Mouse (Mus musculus) left cerebral cortex, adult 9 months (tissue): ENCODE results near the gene Mat2b.
"Not testable (repeated sequence)": the region's sequence is repeated elsewhere in the genome, so short reads cannot be mapped to it uniquely, and the experiment has no call there.

ENCODE experiments used
- DNase-seq, 2 experiments: peaks; one replicate each; pipeline ENCODE4 v3.0.0; 2022; ENCODE audit warnings: low spot score in 2 of 2

Mat2b gene

DNA sequence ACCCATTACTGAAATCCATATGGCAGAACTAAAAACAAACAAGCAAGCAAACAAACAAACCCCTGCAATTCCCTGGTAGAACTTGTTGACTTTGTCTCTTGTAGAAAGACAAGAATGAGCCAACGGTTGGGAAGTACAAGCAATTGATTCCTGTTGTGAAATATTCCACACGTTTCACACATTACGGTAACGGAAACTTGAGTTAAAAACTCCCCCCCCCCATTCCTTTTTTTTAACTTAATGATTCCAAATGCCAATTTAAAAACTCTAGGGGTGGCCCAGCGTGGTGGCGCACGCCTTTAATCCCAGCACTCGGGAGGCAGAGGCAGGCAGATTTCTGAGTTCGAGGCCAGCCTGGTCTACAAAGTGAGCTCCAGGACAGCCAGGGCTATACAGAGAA lies at the start of gene Mat2b:
Mat2b (minus strand) TSS at position 101 of the 400 bp plus-strand sequence.
- DNase-seq = no peak

DNA sequence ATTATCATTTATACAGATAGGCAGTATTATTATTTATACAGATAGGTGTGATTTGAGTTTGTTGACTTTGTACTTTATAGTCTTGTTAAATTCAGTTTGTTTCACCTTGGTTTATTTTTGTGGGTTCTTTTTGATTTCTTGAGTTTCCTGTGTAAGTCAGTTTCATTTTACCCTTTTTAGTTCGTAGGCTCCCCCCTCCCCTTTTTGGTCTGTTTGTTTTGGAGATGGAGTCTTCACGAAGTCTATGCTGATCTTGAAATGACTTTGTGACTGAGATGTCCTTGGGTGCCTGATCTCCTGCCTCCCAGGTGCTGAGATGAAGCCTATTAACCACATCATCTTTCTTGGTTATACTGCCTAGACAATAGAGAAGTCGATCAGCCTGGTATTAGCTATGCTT lies 49.3 kb upstream of the Mat2b start:
- DNase-seq = no peak

DNA sequence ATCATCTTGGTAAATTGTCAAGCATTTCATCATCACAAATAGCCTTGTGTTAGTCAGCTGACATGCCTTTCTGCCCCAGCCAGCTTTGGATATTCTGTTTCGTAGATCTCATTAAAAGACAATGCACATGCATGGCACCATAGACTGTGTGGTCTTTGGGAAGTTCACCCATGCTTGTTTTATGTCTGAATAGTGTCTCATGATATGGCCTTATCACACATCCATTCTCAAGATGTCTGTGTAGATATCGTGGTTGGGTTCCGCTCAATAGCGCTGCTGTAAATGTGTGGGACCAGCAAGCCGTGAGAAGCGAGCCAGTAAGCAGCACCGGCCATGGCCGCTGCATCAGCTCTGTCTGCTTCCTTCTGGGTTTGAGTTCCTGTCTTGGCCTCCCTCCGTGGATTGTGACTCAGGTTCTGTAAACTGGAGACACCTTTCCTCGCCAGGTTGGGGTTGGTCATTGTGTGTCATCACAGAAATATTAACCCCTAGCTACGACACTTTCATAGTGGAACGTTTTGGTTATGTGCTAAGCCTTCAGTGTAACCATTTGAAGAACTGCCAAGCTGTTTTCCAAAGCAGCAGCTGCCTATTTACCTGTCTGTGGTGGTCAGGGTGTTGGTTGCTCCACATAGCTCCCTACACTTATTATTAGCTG lies 46.7 kb upstream of the Mat2b start:
- no peak for DNase-seq

DNA sequence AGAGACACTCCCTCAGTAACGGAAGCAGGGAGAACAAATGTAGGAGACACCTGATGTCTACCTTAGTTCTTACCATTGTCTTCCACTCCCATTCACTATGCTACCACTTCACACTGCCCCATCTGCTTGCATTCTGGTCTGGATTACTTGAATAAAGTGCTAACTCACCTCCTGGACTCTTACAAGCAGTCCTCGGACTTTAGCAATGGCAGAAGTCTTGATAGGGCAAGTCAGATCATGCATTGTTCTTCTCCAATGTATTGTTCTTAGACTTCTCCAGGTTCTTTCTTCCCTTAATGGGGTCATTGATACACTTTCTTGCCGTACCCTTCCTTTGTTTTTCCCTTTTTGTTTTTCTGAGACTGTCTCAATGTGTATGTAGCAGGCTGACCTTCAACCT lies 42.4 kb upstream of the Mat2b start:
- DNase-seq = no peak

DNA sequence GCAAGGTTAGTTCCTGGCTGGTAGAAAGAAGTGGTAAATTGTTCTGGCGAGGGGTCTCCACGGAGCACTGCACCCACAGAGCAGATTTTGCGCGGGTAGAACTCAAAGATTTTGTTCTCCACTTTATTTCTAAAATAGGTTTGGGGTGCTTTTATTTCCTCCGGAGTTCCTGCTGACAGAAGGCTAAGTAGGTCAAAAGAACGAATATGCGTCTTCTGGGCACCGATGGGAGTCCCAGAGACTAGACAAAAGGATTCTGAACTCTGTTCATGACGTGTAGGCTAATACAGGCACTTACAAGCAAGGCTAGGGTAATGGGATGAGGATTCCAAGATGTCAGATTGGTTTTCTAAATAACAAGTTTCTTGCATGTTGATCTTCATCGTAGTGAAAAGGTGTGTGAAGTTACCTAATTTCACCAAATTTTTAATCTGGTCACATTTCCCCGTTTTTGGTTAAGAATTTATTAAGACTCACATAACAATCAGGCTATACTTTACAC lies 39.3 kb upstream of the Mat2b start:
- DNase-seq = no peak

DNA sequence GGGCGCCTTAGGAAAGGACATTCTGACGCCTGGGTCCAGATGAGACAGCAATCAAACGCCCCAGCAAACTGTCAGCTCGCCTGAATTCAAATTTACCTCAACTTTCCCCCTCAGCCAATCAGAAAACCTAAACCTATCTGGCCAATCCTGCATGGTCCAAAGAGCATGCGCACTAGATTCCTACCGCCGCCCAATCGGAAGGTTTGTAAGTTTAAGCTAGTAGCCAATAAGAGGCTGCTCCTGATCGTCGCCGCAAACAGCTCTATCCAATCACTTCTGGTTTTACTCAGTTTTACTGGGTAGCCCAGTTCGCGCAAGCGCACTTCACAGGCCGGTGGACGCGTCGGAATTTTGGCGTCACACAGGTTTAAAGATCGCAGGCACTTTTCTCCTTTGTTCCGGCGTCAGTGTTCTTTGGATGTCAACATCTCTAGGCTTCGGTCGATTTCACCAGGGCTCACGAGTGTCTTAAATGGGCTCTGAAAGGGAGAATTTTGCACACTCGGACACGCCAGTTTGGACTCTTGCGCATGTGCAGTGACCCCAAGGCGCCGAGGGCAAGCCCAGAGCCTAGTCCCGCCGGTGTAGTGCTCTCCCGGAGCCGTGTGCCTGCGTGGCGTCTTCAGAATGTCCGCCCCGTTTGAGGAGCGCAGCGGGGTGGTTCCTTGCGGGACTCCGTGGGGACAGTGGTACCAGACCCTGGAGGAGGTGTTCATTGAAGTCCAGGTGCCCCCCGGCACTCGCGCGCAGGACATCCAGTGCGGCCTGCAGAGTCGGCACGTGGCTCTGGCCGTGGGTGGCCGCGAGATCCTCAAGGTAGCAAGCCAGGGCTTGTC lies 38.6 kb upstream of the Mat2b start, which contains the start of the genes Hmmr and Nudcd2:
Hmmr (minus strand) TSS at position 84 of the 836 bp plus-strand sequence.
Nudcd2 (plus strand) TSS at position 329 of the 836 bp plus-strand sequence.
- DNase-seq = peak; percentile 95 to 97

DNA sequence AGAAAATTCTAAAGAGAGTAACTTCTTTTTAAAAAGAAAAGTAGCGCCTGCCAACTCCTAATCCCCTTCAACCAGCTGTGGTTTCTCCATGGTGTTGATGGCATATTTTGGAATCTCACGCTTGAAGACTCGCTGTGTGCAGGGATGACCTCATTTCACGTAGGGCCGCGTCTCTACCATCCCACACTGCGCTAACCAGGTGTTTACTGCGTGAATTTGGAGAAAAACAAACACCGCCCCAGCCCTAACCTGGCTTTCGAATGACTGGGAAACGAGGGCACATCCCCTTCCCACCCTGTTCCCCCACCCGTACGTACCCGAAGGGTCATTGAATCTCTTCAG lies 38.0 kb upstream of the Mat2b start:
- no peak for DNase-seq

DNA sequence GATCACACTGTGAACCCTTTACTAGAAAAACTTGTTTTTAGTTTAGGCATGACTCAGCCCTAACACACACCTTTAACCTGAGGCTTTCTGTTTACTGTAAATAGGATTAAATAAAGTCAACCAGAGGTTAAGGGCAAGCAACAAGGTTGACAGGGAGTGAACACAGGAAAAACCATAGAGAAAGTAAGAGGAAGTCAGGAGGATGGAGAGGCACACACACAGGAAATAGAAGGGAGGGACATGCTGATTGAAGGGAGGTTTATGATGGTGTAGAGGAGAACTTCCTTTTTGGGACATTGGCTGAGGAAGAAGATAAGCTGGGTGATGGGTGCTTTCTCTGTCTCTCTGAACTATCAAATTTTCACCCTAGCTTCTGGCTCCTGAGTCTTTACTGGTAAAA lies 23.3 kb upstream of the Mat2b start:
- DNase-seq = no peak

DNA sequence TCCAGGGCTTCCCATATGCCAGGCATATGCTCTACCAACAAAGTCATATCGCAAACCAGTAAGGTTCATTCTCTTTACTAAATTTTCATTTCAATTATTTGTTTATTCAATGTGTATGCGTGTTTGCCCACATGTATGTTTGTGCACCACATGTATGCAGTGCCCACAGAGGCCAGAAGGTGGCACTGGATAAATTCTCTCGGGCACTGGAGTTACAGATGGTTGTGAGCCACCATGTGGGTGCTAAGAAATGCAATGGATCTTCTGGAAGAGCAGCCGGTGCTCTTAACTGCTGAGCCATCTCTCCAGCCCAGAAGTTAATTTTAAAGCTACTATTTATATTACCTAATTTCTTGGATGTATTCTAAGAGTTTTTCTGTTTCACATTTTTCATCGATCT lies 20.5 kb upstream of the Mat2b start:
- DNase-seq = no peak

DNA sequence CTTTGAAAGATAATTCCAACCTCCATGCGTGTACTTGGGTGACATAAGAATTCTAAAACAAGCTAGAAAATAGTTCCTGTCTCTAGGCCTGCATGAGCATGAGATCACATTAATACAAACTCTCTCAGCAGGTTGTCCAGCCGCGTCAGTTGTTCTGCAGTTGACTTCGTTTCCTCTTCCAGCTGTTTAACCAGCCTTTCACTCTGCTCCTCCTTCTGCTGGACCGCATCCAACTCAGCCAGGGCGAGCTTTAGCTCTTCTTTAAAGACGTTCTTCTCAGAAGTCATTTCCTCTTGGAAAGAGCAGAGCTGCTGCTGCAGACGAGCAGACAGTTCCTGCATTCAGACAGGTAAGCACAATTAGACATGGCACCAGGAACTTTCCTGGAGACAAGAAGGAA lies 18.9 kb upstream of the Mat2b start:
- DNase-seq = no peak

DNA sequence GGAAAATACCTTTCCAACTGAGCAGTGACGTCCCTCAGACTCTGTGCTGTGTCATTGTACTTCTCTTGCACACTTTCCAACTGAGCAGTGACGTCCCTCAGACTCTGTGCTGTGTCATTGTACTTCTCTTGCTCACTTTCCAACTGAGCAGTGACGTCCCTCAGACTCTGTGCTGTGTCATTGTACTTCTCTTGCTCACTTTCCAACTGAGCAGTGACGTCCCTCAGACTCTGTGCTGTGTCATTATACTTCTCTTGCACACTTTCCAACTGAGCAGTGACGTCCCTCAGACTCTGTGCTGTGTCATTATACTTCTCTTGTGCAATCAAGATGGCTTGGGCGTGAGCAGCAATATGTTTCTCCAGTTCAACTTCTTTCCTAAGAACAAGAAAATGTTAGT lies 14.9 kb upstream of the Mat2b start:
- DNase-seq = not testable (repeated sequence)

DNA sequence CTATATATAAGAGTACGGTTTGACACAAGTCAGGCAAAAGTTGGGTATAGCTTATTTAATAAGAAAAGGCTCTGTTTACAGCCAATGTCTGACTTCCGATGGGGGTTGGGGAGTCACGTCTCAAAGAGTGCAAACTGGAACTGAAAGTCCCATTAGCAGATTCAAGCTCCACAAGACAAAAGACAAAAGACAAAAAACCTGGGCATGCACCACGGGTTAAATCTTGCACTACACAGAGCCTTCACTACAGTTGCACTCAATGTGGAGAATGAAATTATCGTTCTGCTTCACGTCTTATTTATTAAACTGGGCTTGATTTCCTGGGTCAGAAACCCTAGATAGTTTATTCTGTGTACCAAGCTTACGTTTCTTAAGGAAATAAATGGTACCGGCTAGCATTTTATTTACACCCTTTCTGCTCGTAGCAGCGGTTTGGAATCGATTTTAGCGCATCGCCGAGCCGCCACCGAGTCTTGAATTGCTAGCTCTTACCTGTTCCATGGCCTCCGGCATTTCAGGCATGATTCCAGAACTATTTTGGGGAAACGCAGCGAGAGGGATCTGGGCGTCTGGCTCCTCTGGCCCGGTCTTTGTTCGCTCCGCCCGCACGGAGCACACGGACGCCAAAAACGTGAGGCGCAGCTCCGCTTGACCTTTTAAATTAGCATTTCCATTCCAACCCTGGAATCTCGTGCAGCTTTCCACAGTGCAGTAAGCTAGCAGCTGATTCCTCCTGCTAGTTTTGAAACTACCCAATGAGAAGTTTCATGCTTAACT lies 504 bp downstream of the Mat2b start:
- peak in 1 of 2 experiments; percentile 50 for DNase-seq

DNA sequence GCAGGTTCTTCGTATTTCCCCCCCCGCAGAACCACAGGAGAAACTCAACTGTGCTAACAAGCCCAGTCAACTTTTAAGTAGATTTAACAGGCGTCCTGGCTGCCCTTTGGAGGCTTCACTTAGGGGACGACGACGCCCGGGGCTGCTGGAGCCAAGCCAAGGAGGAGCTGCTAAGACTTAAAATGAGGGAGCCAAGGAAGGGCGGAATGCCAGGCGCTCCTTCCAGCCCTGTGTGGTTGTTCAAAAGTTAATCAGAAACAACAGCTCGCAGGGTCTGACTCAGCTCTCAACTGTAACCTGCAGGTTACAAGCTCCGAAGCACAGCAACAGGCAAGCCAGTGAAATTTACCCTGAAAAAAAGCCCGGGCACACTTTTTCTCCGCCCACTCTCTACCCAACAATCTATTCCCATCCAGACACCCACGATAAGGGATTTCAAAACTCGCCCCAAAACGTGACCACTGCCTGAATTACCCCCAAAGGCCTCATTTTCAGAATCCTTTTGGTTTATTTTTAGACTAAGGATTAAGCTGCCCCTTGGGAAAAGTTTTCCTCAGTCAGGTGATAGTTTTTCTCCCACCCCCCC lies 1.5 kb downstream of the Mat2b start:
- peak in 1 of 2 experiments; percentile 46 for DNase-seq

DNA sequence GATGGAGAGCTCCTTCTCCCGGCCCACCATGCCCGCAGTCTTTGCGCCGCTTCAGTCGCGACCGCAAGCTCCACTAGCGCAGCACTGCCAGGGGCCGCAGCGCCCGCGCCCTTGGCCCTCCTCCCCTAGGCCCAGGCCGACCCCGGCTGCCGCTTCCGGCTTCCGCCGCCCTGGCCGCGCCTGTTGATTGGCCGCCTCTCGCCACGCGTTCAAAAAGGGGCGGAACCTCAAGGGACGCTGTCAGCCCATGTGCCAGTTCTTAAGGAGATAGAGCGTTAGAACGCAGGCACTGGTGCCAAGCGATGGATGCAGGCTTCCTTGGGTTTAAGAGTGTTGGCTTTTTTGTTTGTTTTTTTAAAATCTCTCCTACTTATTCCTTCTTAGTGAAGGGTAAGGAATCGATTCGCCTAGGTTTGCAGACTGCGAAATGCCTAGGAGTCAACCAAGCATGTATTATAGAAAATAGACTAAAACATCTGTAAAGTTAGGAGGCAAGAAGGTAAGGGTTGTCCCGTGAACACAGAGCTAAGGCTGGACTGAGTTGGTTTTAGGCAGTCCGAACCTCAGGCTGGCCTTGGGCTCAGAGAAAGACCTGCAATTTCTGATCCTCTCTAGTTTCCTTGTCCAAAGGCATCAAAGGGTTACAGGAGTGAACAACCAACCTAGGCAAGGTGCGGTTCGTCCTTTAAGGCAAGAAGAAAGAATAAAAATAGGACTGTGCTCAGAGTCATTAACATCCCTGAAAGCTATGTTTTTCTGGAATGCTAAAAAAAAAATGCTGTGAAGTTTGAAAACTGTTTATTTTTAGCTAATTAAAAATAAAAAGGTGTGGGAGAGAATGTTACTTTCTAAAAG lies 2.3 kb downstream of the Mat2b start:
- peak; percentile 81 to 95 for DNase-seq

DNA sequence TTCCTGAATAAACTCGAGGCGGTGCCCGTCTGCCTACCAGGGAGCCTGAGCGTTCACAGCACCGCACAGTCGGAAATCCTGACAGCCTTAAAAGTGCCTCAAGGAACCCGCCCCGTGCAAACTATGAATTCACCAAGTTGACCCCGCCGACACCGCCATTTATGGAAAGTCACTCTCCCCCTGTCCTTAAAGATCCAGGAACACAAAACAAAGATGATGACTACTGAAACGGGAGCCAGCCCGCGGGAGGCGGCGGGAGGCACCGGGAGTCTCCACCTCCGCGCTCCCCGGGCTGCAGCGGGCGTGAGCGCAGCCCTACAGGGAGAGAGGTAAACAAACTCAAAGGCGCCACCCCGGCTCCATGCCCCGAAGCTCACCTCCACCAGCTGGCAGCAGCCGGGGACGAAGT lies 2.9 kb downstream of the Mat2b start:
- peak in 1 of 2 experiments; percentile 40 for DNase-seq

DNA sequence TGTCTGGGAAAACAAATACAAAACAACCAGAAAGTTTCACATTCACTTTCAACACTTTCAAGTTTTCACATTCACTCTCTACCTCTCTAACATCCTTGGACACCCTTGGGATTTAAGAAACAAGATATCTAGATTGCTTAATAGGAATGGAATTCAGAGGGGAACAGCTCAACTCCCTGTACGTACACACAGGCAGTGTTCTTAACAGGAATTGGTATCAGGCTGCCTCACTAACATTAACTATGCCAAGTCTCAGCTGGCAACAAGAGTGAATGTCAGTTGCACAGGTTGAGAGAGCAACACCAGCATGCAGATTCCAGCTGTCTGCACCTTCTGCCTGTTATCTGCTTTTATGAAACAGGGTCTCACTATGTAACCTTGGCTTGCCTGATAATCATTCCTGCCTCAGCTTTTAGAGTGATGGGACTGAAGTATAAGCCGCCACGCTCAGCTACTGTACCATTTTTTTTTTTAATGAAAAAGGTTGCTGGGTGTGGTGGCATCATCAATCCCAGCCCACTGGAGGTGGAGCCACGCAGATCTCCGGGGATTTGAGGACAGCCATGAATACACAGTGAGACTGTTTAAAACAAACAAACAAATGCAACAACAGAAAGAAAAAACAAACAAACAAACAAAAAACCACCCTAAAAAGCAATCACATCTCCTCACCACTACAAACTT lies 4.4 kb downstream of the Mat2b start:
- no peak for DNase-seq

DNA sequence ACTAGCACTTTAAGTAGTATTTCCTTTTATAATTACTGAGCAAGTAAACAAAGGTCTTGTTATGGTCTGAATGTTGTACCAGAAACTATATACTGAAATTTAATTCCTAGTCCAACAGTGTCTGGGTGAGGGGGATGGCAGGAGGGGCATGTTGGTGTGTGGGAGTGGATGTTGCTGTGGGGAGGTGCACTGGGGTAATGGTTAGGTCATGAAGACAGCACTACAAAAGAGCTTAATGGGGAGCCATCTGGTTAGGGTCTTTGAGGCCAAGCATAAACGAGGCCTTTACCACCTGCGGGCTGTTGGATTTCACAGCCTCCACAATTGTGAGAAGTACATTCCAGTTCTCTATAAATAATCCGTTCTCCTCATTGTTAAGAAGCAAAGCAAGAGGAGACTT lies 11.7 kb downstream of the Mat2b start:
- no peak for DNase-seq

DNA sequence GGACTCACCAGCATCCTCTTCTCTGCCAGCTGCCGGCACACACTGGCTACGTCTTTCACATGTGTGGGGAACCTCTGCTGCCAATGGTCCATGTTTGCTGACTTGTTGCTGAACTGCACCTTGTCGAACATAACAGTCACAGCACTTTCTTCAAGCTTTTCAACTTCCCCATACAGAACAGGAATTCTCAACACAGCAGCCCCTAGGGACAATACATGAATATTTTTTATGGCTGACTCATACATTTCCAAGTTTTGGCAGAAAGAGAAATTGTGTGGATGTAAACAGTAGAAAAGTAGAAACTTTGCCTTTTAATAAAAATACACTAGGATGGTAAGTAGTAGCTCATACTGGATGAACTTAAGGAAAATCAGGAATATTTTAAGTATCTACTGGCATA lies 12.5 kb downstream of the Mat2b start:
- DNase-seq = no peak

DNA sequence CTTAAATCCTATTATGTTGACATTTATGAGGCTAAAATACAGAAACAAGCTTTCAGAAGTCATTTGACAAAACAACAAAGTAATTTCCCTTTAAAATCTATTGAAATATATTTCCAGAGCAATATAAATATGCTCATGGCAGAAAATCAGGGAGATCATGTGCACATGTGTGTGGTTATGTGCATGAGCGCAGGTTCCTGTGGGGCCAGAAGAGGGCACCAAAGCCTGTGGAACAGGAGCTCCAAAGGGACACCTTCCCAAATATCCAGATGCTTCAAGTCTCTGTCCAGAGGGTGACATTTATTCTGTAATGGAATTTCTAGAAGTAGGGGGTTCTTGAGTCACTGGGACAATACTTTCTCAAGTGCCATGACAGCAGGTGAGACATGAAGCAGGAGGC lies 17.8 kb downstream of the Mat2b start:
- no peak for DNase-seq

DNA sequence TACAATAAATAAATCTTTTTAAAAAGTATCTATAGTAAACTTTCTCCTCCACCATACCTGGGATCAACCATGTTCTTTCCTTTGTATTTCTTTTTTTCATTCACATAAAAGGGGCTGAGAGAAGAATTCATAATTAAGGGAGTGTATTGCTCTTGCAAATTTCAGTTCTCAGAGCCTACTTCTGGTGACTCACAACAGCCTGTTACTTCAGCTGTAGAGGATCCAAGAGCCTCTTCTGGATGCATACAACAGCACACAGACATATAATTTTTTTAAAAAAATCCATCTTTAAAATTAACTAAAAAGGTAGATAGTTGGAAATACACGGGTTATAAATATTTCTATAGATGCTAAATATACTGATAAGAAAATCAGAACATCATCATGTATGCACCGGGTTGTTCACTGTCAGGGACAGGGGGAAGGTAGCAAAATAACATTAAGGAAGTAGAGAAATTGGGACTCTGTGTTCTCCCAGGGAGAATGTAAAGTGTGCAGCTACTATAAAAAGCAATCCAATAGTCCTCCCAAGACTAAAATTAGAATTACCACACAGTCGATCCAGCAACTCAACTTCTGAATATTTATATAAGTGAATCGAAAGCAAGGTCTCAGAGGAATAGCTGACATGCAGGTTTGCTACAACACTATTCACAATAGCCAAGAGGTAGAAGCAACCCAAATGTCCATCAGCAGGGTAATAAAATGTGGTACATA lies 19.8 kb downstream of the Mat2b start:
- no peak for DNase-seq
